Mouse (Mus musculus) myocyte (in vitro differentiated cells): Measurements from ENCODE around the gene Jade3. TPM values are rescaled to one million over a fixed set of nuclear protein-coding genes. Genes with fewer than 3 reads are reported as not detected.

Experiments used
- H3K27me3 ChIP-seq: one replicate; pipeline ENCODE4 v1.6.1; 2011; ENCODE audit not compliant: control insufficient read depth, insufficient read depth, insufficient read length
- H3K36me3 ChIP-seq: one replicate; pipeline ENCODE4 v1.6.1; 2011; ENCODE audit not compliant: control insufficient read depth, insufficient read depth
- H3K4me2 ChIP-seq: one replicate; pipeline ENCODE4 v1.6.1; 2011; ENCODE audit warnings: low read depth, control low read depth
- H3K4me3 ChIP-seq: one replicate; pipeline ENCODE4 v1.5.1; 2011; ENCODE audit warnings: mild to moderate bottlenecking, control low read depth, moderate library complexity
- H3K79me2 ChIP-seq: one replicate; pipeline ENCODE4 v1.6.1; 2011; ENCODE audit not compliant: control insufficient read depth, insufficient read depth
- H3ac ChIP-seq: one replicate; pipeline ENCODE4 v1.6.1; 2011; ENCODE audit not compliant: control insufficient read depth, insufficient read length
- CEBPB ChIP-seq: IDR thresholded peaks from 2 replicates; pipeline ENCODE4 v1.6.1; 2011; ENCODE audit warnings: mild to moderate bottlenecking, moderate library complexity; ENCODE audit not compliant: poor library complexity, insufficient read depth, severe bottlenecking
- E2F4 ChIP-seq: IDR thresholded peaks from one replicate; pipeline ENCODE4 v1.6.1; 2011; ENCODE audit warnings: mild to moderate bottlenecking, control low read depth, moderate library complexity; ENCODE audit not compliant: insufficient read depth
- MAX ChIP-seq: IDR thresholded peaks from one replicate; pipeline ENCODE4 v1.6.1; 2011; ENCODE audit warnings: low read depth, mild to moderate bottlenecking, control low read depth
- MYOD1 ChIP-seq, 3 experiments: IDR thresholded peaks; one replicate each; pipeline ENCODE4 v1.6.1; 2011; ENCODE audit warnings: control low read depth in 2 of 3, low read depth in 2 of 3, mild to moderate bottlenecking in 2 of 3, moderate library complexity in 1 of 3; ENCODE audit not compliant: insufficient read length in 2 of 3, control insufficient read depth in 1 of 3
- MYOG ChIP-seq, 3 experiments: IDR thresholded peaks; one replicate each; pipeline ENCODE4 v1.6.1; 2011; ENCODE audit warnings: control low read depth in 2 of 3, low read depth in 2 of 3, mild to moderate bottlenecking in 2 of 3; ENCODE audit not compliant: insufficient read length in 2 of 3, control insufficient read depth in 1 of 3, insufficient read depth in 1 of 3
- POLR2A ChIP-seq: IDR thresholded peaks from one replicate; pipeline ENCODE4 v1.6.1; 2011; ENCODE audit warnings: low read depth, mild to moderate bottlenecking, control low read depth, moderate library complexity; ENCODE audit not compliant: insufficient read length
- POLR2AphosphoS2 ChIP-seq: IDR thresholded peaks from one replicate; pipeline ENCODE4 v1.6.1; 2011; ENCODE audit warnings: low read depth, control low read depth; ENCODE audit not compliant: insufficient read length
- REST ChIP-seq: IDR thresholded peaks from one replicate; pipeline ENCODE4 v1.6.1; 2011; ENCODE audit warnings: mild to moderate bottlenecking, control low read depth, moderate library complexity; ENCODE audit not compliant: insufficient read depth, insufficient read length
- SRF ChIP-seq: IDR thresholded peaks from one replicate; pipeline ENCODE4 v1.6.1; 2011; ENCODE audit warnings: low read depth; ENCODE audit not compliant: control insufficient read depth, insufficient read length
- TCF12 ChIP-seq: IDR thresholded peaks from one replicate; pipeline ENCODE4 v1.6.1; 2011; ENCODE audit warnings: mild to moderate bottlenecking, control low read depth; ENCODE audit not compliant: poor library complexity, insufficient read depth, severe bottlenecking
- TCF3 ChIP-seq: IDR thresholded peaks from one replicate; pipeline ENCODE4 v1.6.1; 2011; ENCODE audit warnings: low read depth, control low read depth; ENCODE audit not compliant: insufficient read length
- USF1 ChIP-seq: IDR thresholded peaks from one replicate; pipeline ENCODE4 v1.6.1; 2011; ENCODE audit warnings: low read depth, mild to moderate bottlenecking, control low read depth, moderate library complexity
- polyA plus RNA-seq: library from polyadenylated mRNA; unstranded; fragments of >200 nt; fragmentation: generic; extraction: Trizol; gene quantifications from one replicate; pipeline ENCODE4 v1.2.1, GENCODE M21; 2012; ENCODE audit warnings: missing spikeins

Jade3 gene
- polyA plus RNA-seq, 1 experiment: 1.2 TPM

- Histone ChIP-seq H3K4me2 (no peak overlapping the region), H3K4me3 (no peak overlapping the region), H3K36me3 (no peaks in the 10 kb centered on the region), H3ac (no peak overlapping the region), H3K79me2 (no peaks in the 10 kb centered on the region), H3K27me3 (no peaks in the 10 kb centered on the region)
- TF ChIP-seq TCF3 (no peak), E2F4 (no peak), SRF (no peak), POLR2A (no peak), REST (no peak), CEBPB (no peak), MYOG (IDR thresholded peaks at IDR 0.05; ENCODE audit: control insufficient read depth in 1 of 3, insufficient read depth in 1 of 3, insufficient read length in 2 of 3, low read depth in 2 of 3) (no peak), POLR2AphosphoS2 (no peak), MAX (no peak), USF1 (no peak), MYOD1 (IDR thresholded peaks at IDR 0.05; ENCODE audit: control insufficient read depth in 1 of 3, insufficient read length in 2 of 3, low read depth in 2 of 3) (no peak), TCF12 (no peak)
Observed at GRCm38 (mm10) chrX:20552199-20552598, 126.7 kb downstream of the Jade3 start.

DNA sequence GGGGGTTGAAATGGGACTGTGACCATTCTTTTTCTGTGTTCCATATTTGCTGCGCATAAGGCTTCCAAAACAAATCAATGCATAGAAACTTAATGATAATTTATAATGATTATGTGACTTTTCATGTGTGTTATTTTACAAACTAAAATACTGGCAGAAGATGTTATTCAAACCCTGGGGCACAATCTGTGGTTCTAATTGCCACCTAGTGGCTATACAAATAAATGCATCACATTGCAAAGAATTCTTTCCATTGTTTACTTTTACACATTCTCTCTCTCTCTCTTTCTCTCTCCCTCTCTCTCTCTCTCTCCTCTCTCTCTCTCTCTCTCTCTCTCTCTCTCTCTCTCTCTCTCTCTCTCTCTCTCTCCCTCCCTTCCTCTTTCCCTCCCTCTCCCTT is 136.4 kb downstream of the Jade3 start:
- H3K4me3 ChIP-seq: no peak overlapping the region
- no peaks in the 10 kb centered on the region for H3K36me3 ChIP-seq
- H3K79me2 ChIP-seq: no peaks in the 10 kb centered on the region
- H3ac ChIP-seq: no peak overlapping the region
- no peak for TF ChIP-seq SRF
- no peak for TF ChIP-seq E2F4
- no peak for TF ChIP-seq MYOG (IDR thresholded peaks at IDR 0.05; ENCODE audit: control insufficient read depth in 1 of 3, insufficient read depth in 1 of 3, insufficient read length in 2 of 3, low read depth in 2 of 3)
- no peak for TF ChIP-seq POLR2AphosphoS2
- no peak for TF ChIP-seq POLR2A
- TF ChIP-seq CEBPB: no peak
- no peak for TF ChIP-seq TCF12
- no peaks in the 10 kb centered on the region for H3K27me3 ChIP-seq
- no peak overlapping the region for H3K4me2 ChIP-seq

GRCm38 (mm10) chrX:20563941-20564340 is 138.5 kb downstream of the Jade3 start:
- Histone ChIP-seq H3K79me2 (no peaks in the 10 kb centered on the region), H3K4me3 (no peak overlapping the region), H3ac (no peak overlapping the region), H3K27me3 (no peaks in the 10 kb centered on the region), H3K36me3 (no peaks in the 10 kb centered on the region), H3K4me2 (no peak overlapping the region)
- TF ChIP-seq MAX: no peak
- no peak for TF ChIP-seq POLR2AphosphoS2
- no peak for TF ChIP-seq MYOD1 (IDR thresholded peaks at IDR 0.05; ENCODE audit: control insufficient read depth in 1 of 3, insufficient read length in 2 of 3, low read depth in 2 of 3)
- TF ChIP-seq REST: no peak
- no peak for TF ChIP-seq CEBPB
- no peak for TF ChIP-seq E2F4
- TF ChIP-seq SRF: no peak
- TF ChIP-seq MYOG (IDR thresholded peaks at IDR 0.05; ENCODE audit: control insufficient read depth in 1 of 3, insufficient read depth in 1 of 3, insufficient read length in 2 of 3, low read depth in 2 of 3): no peak
- no peak for TF ChIP-seq TCF3
- TF ChIP-seq USF1: no peak
- TF ChIP-seq POLR2A: no peak

Other genes starting within 250 kb of the Jade3 start
- gene Slc9a7, start 133.9 kb upstream of the Jade3 start, polyA plus RNA-seq: 0.13 TPM
- gene Rp2, start 61.2 kb upstream of the Jade3 start, polyA plus RNA-seq: 2.3 TPM
- not detected for gene Rgn, start 124.1 kb downstream of the Jade3 start, polyA plus RNA-seq
- 38.1 TPM for gene Rbm10, start 191.8 kb downstream of the Jade3 start, polyA plus RNA-seq
- 367 TPM for gene Ndufb11, start 191.9 kb downstream of the Jade3 start, polyA plus RNA-seq
- 353 TPM for gene Uba1, start 232.6 kb downstream of the Jade3 start, polyA plus RNA-seq